Mouse (Mus musculus) urinary bladder, postnatal 0 days (tissue): ENCODE data around the gene Als2cl. TPM values are rescaled to one million over a fixed set of nuclear protein-coding genes. Genes with fewer than 3 reads are reported as not detected.

Experiments
- microRNA-seq: library from miRNA; unstranded; fragments of <30 nt; microRNA quantifications from one replicate; pipeline ENCODE4, GENCODE M21; 2016
- polyA plus RNA-seq: library from polyadenylated mRNA; unstranded; fragments of >200 nt; fragmentation: Nextera tagmentation; extraction: Ambion mirVana; gene quantifications from 2 replicates; pipeline ENCODE4 v1.2.1, GENCODE M21; 2015

Als2cl gene
- polyA plus RNA-seq, result 9.5 and 11.0 TPM in 2 replicates

DNA sequence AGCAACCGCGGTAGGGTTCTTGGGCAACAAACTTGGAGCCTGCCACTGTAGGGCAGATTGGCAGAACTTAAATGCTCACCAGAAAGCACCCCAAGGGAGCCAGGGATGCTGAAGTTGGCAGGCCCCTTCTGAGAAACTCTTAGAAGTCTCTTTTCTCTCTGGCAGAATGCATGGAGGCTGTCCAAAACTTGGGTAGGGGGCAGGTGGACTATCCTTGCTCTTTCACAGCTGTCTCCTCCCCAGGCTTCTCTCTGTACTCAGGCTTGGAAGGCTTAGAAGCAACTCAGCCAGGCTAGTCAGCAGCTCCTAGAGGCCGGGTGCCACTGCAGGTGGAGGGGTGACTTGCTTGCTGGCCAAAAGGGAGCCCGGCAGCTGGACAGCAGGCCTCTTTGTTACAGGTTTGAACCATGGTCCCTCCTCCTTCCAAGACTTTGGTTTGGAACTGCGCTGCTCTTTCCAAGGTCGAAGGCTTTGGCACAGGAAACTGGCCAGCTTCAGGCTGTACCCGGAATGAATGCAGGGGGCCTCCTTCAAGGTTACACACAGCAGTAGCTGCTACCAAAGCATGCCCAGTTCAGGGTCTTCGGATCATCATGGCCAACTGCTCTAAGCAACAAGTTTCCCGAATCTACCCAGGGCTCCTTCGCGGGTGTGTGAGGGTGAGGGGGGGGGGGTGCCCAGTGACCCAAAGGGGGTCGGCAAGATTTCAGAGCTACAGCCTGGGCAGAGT, at the start of gene Als2cl:
Als2cl (plus strand) TSS at position 680 of the 730 bp plus-strand sequence.

DNA sequence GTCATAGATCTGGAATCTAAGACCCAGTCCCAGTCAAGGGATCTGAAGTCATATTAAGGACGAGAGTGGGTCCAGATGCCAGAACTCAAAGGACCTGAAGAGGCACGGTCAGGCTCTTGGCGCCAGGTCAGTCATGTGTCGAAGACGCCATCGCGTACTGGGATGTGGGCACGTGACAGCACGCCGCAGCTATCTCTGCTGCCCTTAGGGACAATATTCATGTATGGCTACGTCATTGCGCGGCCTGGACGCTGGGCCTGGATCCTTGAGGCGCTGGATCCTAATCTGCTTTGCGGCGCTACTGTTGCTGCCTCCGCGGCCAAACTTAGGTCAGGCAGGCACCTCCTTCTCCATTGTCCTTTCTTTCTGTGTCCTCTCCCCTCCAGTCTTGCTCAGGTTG, 45.3 kb upstream of the Als2cl start, which contains the start of gene Prss45:
Prss45 (plus strand) TSS at position 178 of the 400 bp plus-strand sequence.

DNA sequence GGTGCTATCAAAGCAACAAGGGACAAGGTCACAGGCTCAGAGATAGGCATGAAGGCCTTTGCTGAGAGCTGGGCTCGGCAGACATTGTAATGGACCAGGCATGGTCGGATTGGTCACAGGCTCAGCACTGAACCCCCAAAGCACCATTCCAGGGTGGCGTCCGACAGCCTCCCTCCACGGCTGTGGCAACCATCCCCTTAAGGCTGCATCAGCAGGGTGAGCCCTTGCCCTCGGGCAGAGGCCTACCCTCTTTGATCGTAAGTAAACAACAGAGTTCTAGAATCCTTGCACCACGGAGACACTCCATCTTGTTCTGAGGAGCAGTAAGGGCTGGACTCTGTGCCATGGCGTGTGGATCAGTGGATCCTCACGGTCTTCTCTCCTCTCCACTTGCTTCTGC, 35.5 kb upstream of the Als2cl start, which contains the start of gene Prss46:
Prss46 (plus strand) TSS at position 301 of the 400 bp plus-strand sequence.

DNA sequence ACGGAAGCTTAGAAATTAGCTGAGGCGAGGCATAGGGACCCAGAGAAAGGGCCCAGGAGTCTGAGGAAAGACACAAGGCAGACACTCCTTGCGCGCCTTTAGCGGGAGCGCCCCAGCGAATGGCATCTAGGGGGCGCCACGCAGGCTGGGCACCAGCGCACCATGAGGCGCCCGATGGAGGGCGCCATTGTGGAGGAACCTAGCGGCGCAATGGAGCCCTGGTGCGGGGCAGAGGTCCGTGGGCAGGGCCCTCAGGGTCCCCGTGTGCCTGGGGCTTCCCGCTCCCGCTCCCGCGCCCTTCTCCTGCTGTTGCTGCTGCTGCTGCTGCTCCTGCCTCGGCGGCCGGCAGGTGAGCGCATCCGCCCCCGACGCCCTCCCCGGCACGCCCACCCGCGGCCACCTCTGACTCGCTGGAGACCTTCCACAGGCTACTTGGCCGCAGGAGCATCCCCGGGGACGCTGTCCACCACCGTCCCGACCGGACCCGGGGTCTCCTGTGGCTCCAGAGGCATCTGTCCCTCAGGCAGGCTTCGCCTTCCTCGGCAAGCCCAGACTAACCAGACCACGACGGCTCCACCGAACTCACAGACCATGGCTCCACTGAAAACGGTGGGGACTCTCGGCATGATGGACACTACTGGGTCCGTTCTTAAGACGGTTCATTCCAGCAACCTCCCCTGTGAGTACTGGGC, 21.7 kb upstream of the Als2cl start, which contains the start of gene Prss50:
Prss50 (plus strand) TSS at position 187 of the 692 bp plus-strand sequence.

DNA sequence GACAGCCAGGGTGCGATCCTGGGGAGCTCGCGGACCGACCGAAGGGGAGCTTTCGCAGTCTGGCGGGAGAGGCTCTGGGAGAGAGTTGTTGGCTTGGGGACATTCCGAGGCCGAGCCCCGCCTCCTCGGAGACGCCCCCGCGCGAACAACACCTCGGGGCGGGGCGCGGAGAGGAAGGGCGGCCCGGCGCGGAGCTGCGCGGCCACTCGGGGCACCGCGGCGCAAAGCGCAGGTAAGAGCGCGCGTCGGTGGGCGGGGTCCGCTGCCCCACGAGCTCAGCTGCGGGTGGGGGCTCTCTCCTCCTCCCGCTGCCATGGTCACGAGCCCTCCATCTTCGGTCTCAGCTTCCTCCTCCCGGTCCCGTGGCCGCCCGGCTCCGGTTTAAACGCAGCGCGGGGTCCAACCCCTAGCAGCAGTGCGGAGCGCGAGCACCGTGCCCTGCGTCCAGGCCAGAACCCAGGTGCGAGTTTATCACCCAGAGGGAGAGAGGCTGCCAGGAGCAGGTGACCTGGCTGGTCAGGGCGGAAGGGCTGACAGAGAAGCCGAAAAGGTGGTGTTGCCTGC, 410 bp downstream of the Als2cl start, which contains the start of gene Tmie:
Tmie (minus strand) TSS at position 116 of the 564 bp plus-strand sequence.

DNA sequence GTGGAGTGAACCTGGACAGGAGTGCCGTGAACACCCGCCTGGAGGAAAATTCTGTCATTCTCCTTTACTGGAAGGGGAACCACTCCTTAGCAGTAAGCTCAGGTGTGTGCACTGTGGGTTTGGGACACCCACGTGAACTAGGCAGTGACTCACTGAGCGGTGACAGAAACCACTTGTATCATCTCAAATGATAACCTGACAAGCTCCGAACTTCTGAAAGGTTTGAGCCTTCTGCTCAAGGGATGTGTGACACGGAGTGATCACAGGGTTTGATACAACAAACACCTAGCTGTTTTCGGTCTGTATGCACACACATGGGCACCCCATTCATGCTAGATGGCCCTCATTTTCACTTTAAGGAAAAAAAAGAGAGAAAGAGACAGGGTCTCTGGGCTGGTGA, 37.1 kb downstream of the Als2cl start, which contains the start of gene Fam240a:
Fam240a (minus strand) TSS at position 76 of the 400 bp plus-strand sequence.

DNA sequence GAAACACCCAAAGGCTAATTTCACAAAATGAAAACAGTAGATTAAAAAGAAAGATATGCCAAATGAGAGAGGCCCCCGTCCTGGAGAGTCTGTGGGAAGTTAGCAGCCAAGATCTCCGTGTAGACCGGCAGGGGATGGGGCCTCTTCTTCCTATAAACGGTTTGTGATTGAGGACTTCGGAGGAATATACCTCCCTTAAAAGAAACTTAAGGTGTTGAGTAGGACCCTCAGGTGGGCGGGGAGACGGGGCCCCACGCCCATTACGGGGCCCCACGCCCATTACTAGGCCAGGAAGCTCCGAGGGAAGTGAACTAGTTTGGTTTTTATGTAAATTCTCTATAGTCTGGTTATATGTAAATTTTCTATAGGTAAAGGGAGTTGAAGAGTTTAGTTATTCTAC, 66.3 kb downstream of the Als2cl start, which contains the start of gene Tdgf1:
Tdgf1 (minus strand) TSS at position 233 of the 400 bp plus-strand sequence.

Small RNA genes lying within 50 kb of the gene (microRNA-seq; reads per million reads assigned to microRNA genes)
- not detected for gene Gm24269

Other genes with a start within 250 kb of the Als2cl start
- 5.1 TPM in 2 replicates for gene Nbeal2, start 225.7 kb upstream of the Als2cl start, polyA plus RNA-seq
- 120 and 139 TPM in 2 replicates for gene Ccdc12, start 223.4 kb upstream of the Als2cl start, polyA plus RNA-seq
- 0.64 TPM in 1 of 2 replicates, not detected in the other for gene Myl3, start 138.0 kb upstream of the Als2cl start, polyA plus RNA-seq
- gene Pth1r, start 132.7 kb upstream of the Als2cl start, polyA plus RNA-seq, result 16.7 and 20.3 TPM in 2 replicates
- gene Prss42, start 81.7 kb upstream of the Als2cl start, polyA plus RNA-seq, result not detected in 2 replicates
- gene Prss44, start 65.9 kb upstream of the Als2cl start, polyA plus RNA-seq, result not detected in 2 replicates
- gene Prss43, start 53.2 kb upstream of the Als2cl start, polyA plus RNA-seq, result not detected in 2 replicates
- not detected in 2 replicates for gene Prss45, start 45.3 kb upstream of the Als2cl start, polyA plus RNA-seq
- 0.31 and 0.69 TPM in 2 replicates for gene Prss46, start 35.4 kb upstream of the Als2cl start, polyA plus RNA-seq
- 0.89 TPM in 1 of 2 replicates, not detected in the other for gene Prss50, start 21.9 kb upstream of the Als2cl start, polyA plus RNA-seq
- gene Tmie, start 243 bp downstream of the Als2cl start, polyA plus RNA-seq, result 0.76 and 1.5 TPM in 2 replicates
- gene Fam240a, start 37.0 kb downstream of the Als2cl start, polyA plus RNA-seq, result not detected in 2 replicates
- gene Tdgf1, start 66.3 kb downstream of the Als2cl start, polyA plus RNA-seq, result 0.08 TPM in 1 of 2 replicates, not detected in the other
- gene Lrrc2, start 71.7 kb downstream of the Als2cl start, polyA plus RNA-seq, result 0.37 and 0.39 TPM in 2 replicates
- not detected in 2 replicates for gene Rtp3, start 110.7 kb downstream of the Als2cl start, polyA plus RNA-seq
- gene Ltf, start 139.4 kb downstream of the Als2cl start, polyA plus RNA-seq, result 0.79 and 1.5 TPM in 2 replicates
- 1.8 and 3.5 TPM in 2 replicates for gene Ccrl2, start 177.6 kb downstream of the Als2cl start, polyA plus RNA-seq
- gene Lrrfip2, start 237.7 kb downstream of the Als2cl start, polyA plus RNA-seq, result 27.0 and 27.8 TPM in 2 replicates